Mouse (Mus musculus): ENCODE measurements at regions not wholly inside any gene's neighbourhood (a gene's known extent, or its start where the extent isn't known, plus 50 kb on each side); places are given as distances from the start of the nearest gene placed in this dataset.

DNA sequence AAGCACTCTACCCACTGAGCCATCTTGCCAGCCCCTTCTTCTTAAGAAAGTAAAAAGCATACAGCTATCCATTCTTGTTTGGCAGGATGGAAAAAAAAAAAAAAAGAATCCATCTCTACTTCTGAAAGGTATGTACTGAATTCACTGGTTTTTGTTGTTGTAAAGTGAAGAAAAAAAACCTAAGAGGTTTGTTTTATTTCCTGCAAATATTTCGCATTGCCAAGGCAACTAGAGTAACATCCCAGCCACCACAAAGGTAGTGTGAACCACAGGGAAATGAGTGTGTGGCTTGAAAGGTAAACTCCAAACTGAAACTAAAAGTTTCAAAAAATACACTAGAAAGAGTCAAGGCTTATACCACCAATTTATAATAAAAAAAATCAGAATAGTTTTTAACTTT is 361.0 kb upstream of the 4930412O13Rik start:
- no peak overlapping the region for H3K4me3 ChIP-seq (ENCODE audit: low read depth, low read length)
- no peak overlapping the region for H3K4me2 ChIP-seq (replicated peaks; ENCODE audit: low read depth, low read length)
- H3K27me3 ChIP-seq (replicated peaks; ENCODE audit: insufficient read depth, low read length) = no peaks in the 10 kb centered on the region
- DNase-seq (ENCODE audit: low spot score) (no peak), ATAC-seq (no peak)
- no peak overlapping the region for H3K27ac ChIP-seq (ENCODE audit: low read length)
- H3K9ac ChIP-seq (replicated peaks; ENCODE audit: low read depth) = no peak overlapping the region
- no peaks in the 10 kb centered on the region for H3K36me3 ChIP-seq (ENCODE audit: insufficient read depth, low read length)
- H3K9me3 ChIP-seq (ENCODE audit: low read length) = no peaks in the 10 kb centered on the region
- TF ChIP-seq EP300 (IDR thresholded peaks at IDR 0.05) (no peak), CTCF (IDR thresholded peaks at IDR 0.05) (no peak)
- H3K4me1 ChIP-seq (ENCODE audit: insufficient read depth, low read depth, low read length) = no peaks in the 10 kb centered on the region
- WGBS = 75% methylated on average over 1 of the region's 1 CpGs

DNA sequence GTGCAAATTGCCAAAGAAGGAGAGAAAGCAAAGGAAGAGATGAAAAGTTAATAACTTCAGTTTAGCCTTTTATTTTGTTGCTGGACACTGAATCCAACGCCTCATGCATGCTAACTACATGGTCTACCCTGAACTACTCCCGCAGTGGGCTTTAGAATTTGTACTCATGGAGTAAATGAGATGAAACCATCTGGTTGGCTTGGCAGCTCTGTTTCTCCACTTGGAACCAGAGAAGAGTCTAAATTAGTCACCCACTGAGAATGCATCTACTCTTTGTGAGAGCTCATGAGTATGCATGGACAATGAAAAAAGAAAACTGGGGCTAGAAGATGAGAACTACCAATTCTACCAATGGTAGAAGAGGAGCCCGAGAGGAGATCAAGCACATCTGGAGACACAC is 355.1 kb upstream of the 4930412O13Rik start:
- WGBS = 86% methylated on average over 3 of the region's 3 CpGs

GRCm38 (mm10) chr2:9535141-9535658 is 345.9 kb upstream of the 4930412O13Rik start:
- no peak for ATAC-seq
- Histone ChIP-seq H3K36me3 (ENCODE audit: insufficient read depth, low read length) (no peaks in the 10 kb centered on the region), H3K27me3 (replicated peaks; ENCODE audit: insufficient read depth, low read length) (no peaks in the 10 kb centered on the region), H3K27ac (ENCODE audit: low read length) (no peak overlapping the region), H3K9me3 (ENCODE audit: low read length) (no peaks in the 10 kb centered on the region), H3K4me2 (replicated peaks; ENCODE audit: low read depth, low read length) (no peak overlapping the region), H3K4me1 (ENCODE audit: insufficient read depth, low read depth, low read length) (no peaks in the 10 kb centered on the region), H3K9ac (replicated peaks; ENCODE audit: low read depth) (no peak overlapping the region), H3K4me3 (ENCODE audit: low read depth, low read length) (no peak overlapping the region)
- WGBS = 70% methylated on average over 2 of the region's 2 CpGs
- TF ChIP-seq EP300 (IDR thresholded peaks at IDR 0.05) (no peak), CTCF (IDR thresholded peaks at IDR 0.05) (no peak)
- DNase-seq (ENCODE audit: low spot score) = no peak

More for the DNA sequence above, 355.1 kb upstream of the 4930412O13Rik start:
- no peaks in the 10 kb centered on the region for H3K4me1 ChIP-seq (ENCODE audit: insufficient read depth, low read depth, low read length)
- no peaks in the 10 kb centered on the region for H3K36me3 ChIP-seq (ENCODE audit: insufficient read depth, low read length)
- H3K4me3 ChIP-seq (ENCODE audit: low read depth, low read length) = no peak overlapping the region
- H3K9ac ChIP-seq (replicated peaks; ENCODE audit: low read depth) = no peak overlapping the region
- H3K27ac ChIP-seq (ENCODE audit: low read length) = no peak overlapping the region
- no peak for ATAC-seq
- H3K9me3 ChIP-seq (ENCODE audit: low read length) = no peaks in the 10 kb centered on the region
- TF ChIP-seq CTCF (IDR thresholded peaks at IDR 0.05) = no peak
- no peak for TF ChIP-seq EP300 (IDR thresholded peaks at IDR 0.05)
- H3K27me3 ChIP-seq (replicated peaks; ENCODE audit: insufficient read depth, low read length) = no peaks in the 10 kb centered on the region
- H3K4me2 ChIP-seq (replicated peaks; ENCODE audit: low read depth, low read length) = no peak overlapping the region
- DNase-seq (ENCODE audit: low spot score) = no peak

- Histone ChIP-seq H3K36me3 (ENCODE audit: insufficient read depth, low read length) (no peaks in the 10 kb centered on the region), H3K9me3 (ENCODE audit: low read length) (no peaks in the 10 kb centered on the region), H3K4me2 (replicated peaks; ENCODE audit: low read depth, low read length) (no peak overlapping the region), H3K4me3 (ENCODE audit: low read depth, low read length) (no peak overlapping the region), H3K9ac (replicated peaks; ENCODE audit: low read depth) (no peak overlapping the region), H3K4me1 (ENCODE audit: insufficient read depth, low read depth, low read length) (no peaks in the 10 kb centered on the region), H3K27me3 (replicated peaks; ENCODE audit: insufficient read depth, low read length) (no peaks in the 10 kb centered on the region), H3K27ac (ENCODE audit: low read length) (no peak overlapping the region)
- ATAC-seq (peak; percentile 62), DNase-seq (ENCODE audit: low spot score) (peak; percentile 21)
- WGBS = 43% methylated on average over 10 of the region's 10 CpGs
- TF ChIP-seq EP300 (IDR thresholded peaks at IDR 0.05) (peak; percentile 41; the same call in 1 of the 2 replicates), CTCF (IDR thresholded peaks at IDR 0.05) (no peak)
Observed at GRCm38 (mm10) chr2:9547771-9548590, 333.1 kb upstream of the 4930412O13Rik start.

GRCm38 (mm10) chr2:9553313-9553712 is 327.7 kb upstream of the 4930412O13Rik start:
- Histone ChIP-seq H3K4me2 (replicated peaks; ENCODE audit: low read depth, low read length) (no peak overlapping the region), H3K4me1 (ENCODE audit: insufficient read depth, low read depth, low read length) (no peaks in the 10 kb centered on the region), H3K27me3 (replicated peaks; ENCODE audit: insufficient read depth, low read length) (no peaks in the 10 kb centered on the region), H3K9me3 (ENCODE audit: low read length) (no peaks in the 10 kb centered on the region), H3K9ac (replicated peaks; ENCODE audit: low read depth) (no peak overlapping the region), H3K4me3 (ENCODE audit: low read depth, low read length) (no peak overlapping the region), H3K36me3 (ENCODE audit: insufficient read depth, low read length) (no peaks in the 10 kb centered on the region), H3K27ac (ENCODE audit: low read length) (no peak overlapping the region)
- DNase-seq (ENCODE audit: low spot score) (no peak), ATAC-seq (no peak)
- no peak for TF ChIP-seq CTCF (IDR thresholded peaks at IDR 0.05)
- no peak for TF ChIP-seq EP300 (IDR thresholded peaks at IDR 0.05)

DNA sequence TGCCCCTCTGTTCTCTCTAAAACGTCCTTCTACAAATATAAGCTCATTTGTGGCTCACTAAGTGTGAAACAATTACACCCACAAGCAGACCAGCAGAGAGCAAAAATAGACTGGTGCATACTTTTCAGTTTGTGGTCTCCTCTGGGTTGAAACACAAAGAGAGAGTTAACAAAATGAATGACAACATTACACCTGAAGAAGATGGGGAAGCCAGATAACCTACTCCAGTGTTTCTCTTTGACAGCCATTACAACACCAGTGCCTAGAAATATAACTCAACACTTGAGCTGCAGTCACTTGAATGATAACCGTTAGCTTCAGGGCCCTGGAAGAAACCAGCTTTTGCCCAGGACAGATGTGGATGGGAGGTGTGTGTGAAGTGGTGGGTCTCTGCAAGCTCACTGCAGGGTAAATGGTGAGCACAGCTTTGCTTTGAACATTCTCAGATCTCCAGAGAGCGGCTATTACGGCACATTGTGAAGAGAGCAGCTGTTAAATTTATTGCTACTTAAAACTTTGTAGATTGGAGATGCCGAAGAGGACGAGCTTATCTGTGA is 316.5 kb upstream of the 4930412O13Rik start:
- 50% methylated on average over 6 of the region's 6 CpGs for WGBS
- H3K4me1 ChIP-seq (ENCODE audit: insufficient read depth, low read depth, low read length) = no peaks in the 10 kb centered on the region
- H3K27ac ChIP-seq (ENCODE audit: low read length) = no peak overlapping the region
- H3K27me3 ChIP-seq (replicated peaks; ENCODE audit: insufficient read depth, low read length) = no peaks in the 10 kb centered on the region
- no peak overlapping the region for H3K4me2 ChIP-seq (replicated peaks; ENCODE audit: low read depth, low read length)
- TF ChIP-seq EP300 (IDR thresholded peaks at IDR 0.05) (no peak), CTCF (IDR thresholded peaks at IDR 0.05) (no peak)
- H3K9ac ChIP-seq (replicated peaks; ENCODE audit: low read depth) = no peak overlapping the region
- no peaks in the 10 kb centered on the region for H3K36me3 ChIP-seq (ENCODE audit: insufficient read depth, low read length)
- ATAC-seq (no peak), DNase-seq (ENCODE audit: low spot score) (no peak)
- no peaks in the 10 kb centered on the region for H3K9me3 ChIP-seq (ENCODE audit: low read length)
- H3K4me3 ChIP-seq (ENCODE audit: low read depth, low read length) = no peak overlapping the region
